Mouse (Mus musculus) G1E (cell line): Measurements from ENCODE around the gene Mipep. TPM values are rescaled to one million over a fixed set of nuclear protein-coding genes. Genes with fewer than 3 reads are reported as not detected.

Experiments
- ATAC-seq: 2 replicates; pipeline ENCODE4 v1.8.0; 2016; ENCODE audit warnings: mild to moderate bottlenecking; ENCODE audit not compliant: insufficient number of reproducible peaks, poor library complexity, low FRiP score, severe bottlenecking; ENCODE audit errors: extremely low read depth
- DNase-seq: peaks from one replicate; pipeline ENCODE4 v3.0.0; 2012; ENCODE audit warnings: low spot score
- H3K27me3 ChIP-seq: 2 replicates; pipeline ENCODE4 v1.6.1; 2012; ENCODE audit warnings: mild to moderate bottlenecking, low read length, inconsistent platforms; ENCODE audit not compliant: insufficient read depth
- H3K36me3 ChIP-seq: replicated peaks from 2 replicates; pipeline ENCODE3; 2012; ENCODE audit warnings: mild to moderate bottlenecking, inconsistent platforms
- H3K4me1 ChIP-seq: 2 replicates; pipeline ENCODE4 v1.6.1; 2012; ENCODE audit warnings: low read depth, low read length, inconsistent platforms, mixed read lengths; ENCODE audit not compliant: insufficient read depth
- H3K4me3 ChIP-seq: 2 replicates; pipeline ENCODE4 v1.5.1; 2012; ENCODE audit warnings: low read depth, mild to moderate bottlenecking, inconsistent platforms, low read length, moderate library complexity, mixed read lengths
- H3K9me3 ChIP-seq: replicated peaks from 2 replicates; pipeline ENCODE4 v1.6.1; 2012; ENCODE audit warnings: inconsistent platforms
- CTCF ChIP-seq: IDR thresholded peaks from 2 replicates; pipeline ENCODE4 v1.5.1; 2012; ENCODE audit warnings: low read depth, low read length, inconsistent platforms, mixed read lengths
- GATA1 ChIP-seq: IDR thresholded peaks from 2 replicates; pipeline ENCODE4 v1.6.1; 2012; ENCODE audit warnings: borderline replicate concordance, low read length, inconsistent platforms, mixed read lengths
- GATA2 ChIP-seq: IDR thresholded peaks from 2 replicates; pipeline ENCODE4 v1.6.1; 2012; ENCODE audit warnings: low read depth, low read length, inconsistent platforms, borderline replicate concordance
- POLR2AphosphoS5 ChIP-seq: IDR thresholded peaks from 2 replicates; pipeline ENCODE4 v1.6.1; 2012; ENCODE audit warnings: low read depth, low read length, inconsistent platforms; ENCODE audit not compliant: insufficient replicate concordance
- TAL1 ChIP-seq: conservative IDR thresholded peaks from 2 replicates; pipeline ENCODE4 v1.6.1; 2012; ENCODE audit warnings: low read depth, low read length, inconsistent platforms, mixed read lengths
- polyA plus RNA-seq: library from polyadenylated mRNA; stranded (reverse); fragments of >175 nt; gene quantifications from 2 replicates; pipeline ENCODE4 v1.2.3, GENCODE M21; 2012
- total RNA-seq, 2 experiments: library from RNA; stranded (forward) in 1 of 2; stranded (reverse) in 1 of 2; fragments of 200-1000 nt in 1 of 2; fragments of >200 nt in 1 of 2; fragmentation: Nextera tagmentation in 1 of 2; gene quantifications; 2 replicates each; pipeline ENCODE4 v1.2.3; 2014 to 2017

Gene Mipep
- total and polyA plus RNA-seq, 3 experiments = 13.7 to 17.7 (median 17.3) TPM

- H3K4me1 ChIP-seq = no peaks in the 10 kb centered on the region
- H3K36me3 ChIP-seq = peaks cover 86% of the 10 kb centered on the region
- DNase-seq = no peak
- H3K27me3 ChIP-seq = no peaks in the 10 kb centered on the region
- TF ChIP-seq GATA2 = no peak
- no peak for TF ChIP-seq POLR2AphosphoS5
- no peak for TF ChIP-seq CTCF
- no peak for TF ChIP-seq TAL1
- TF ChIP-seq GATA1 = no peak
- no peak overlapping the region for H3K4me3 ChIP-seq
- no peak for ATAC-seq
- no peaks in the 10 kb centered on the region for H3K9me3 ChIP-seq
Observed at GRCm38 (mm10) chr14:60802026-60802425, 17.7 kb downstream of the Mipep start.

GRCm38 (mm10) chr14:60804978-60805377 lies 20.6 kb downstream of the Mipep start:
- H3K9me3 ChIP-seq = no peaks in the 10 kb centered on the region
- no peak overlapping the region for H3K4me3 ChIP-seq
- no peaks in the 10 kb centered on the region for H3K4me1 ChIP-seq
- H3K36me3 ChIP-seq = peaks cover 79% of the 10 kb centered on the region
- TF ChIP-seq CTCF (no peak), POLR2AphosphoS5 (no peak), TAL1 (no peak), GATA1 (no peak), GATA2 (no peak)
- no peaks in the 10 kb centered on the region for H3K27me3 ChIP-seq
- no peak for ATAC-seq
- no peak for DNase-seq

- no peaks in the 10 kb centered on the region for H3K27me3 ChIP-seq
- TF ChIP-seq CTCF (no peak), GATA1 (no peak), POLR2AphosphoS5 (no peak), TAL1 (no peak), GATA2 (no peak)
- ATAC-seq = no peak
- H3K9me3 ChIP-seq = no peaks in the 10 kb centered on the region
- no peak overlapping the region for H3K4me3 ChIP-seq
- no peaks in the 10 kb centered on the region for H3K4me1 ChIP-seq
- DNase-seq = no peak
- peaks cover 79% of the 10 kb centered on the region for H3K36me3 ChIP-seq
Observed at GRCm38 (mm10) chr14:60805871-60806270, 21.5 kb downstream of the Mipep start.

- TF ChIP-seq GATA1 (no peak), GATA2 (no peak), POLR2AphosphoS5 (no peak), CTCF (no peak), TAL1 (no peak)
- H3K4me3 ChIP-seq = no peak overlapping the region
- peaks cover 77% of the 10 kb centered on the region for H3K36me3 ChIP-seq
- ATAC-seq (no peak), DNase-seq (no peak)
- no peaks in the 10 kb centered on the region for H3K4me1 ChIP-seq
- H3K27me3 ChIP-seq = no peaks in the 10 kb centered on the region
- H3K9me3 ChIP-seq = no peaks in the 10 kb centered on the region
Observed at GRCm38 (mm10) chr14:60806891-60807344, 22.5 kb downstream of the Mipep start.

DNA sequence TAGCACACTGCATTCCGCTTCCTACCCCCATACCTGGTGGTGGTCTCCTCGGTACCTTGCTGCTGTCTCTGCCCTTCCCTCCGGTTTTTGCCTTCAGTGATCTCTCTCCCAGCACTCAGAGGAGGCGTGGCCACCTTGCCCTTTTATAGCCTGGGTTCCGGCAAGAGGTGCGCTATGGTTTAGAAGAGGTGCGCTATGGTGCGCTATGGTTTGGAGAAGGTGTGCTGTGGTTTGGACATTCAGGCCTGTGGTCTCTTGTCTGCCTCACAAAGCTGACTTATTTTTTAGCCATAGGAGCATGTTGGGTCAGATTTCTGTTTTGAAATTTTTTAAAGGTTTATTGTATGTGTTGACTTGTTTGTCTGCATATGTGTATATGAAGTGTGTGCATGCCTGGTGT lies 25.5 kb downstream of the Mipep start:
- Histone ChIP-seq H3K4me3 (no peak overlapping the region), H3K27me3 (no peaks in the 10 kb centered on the region), H3K36me3 (peaks cover 76% of the 10 kb centered on the region), H3K9me3 (no peaks in the 10 kb centered on the region), H3K4me1 (no peaks in the 10 kb centered on the region)
- no peak for ATAC-seq
- no peak for TF ChIP-seq GATA2
- no peak for TF ChIP-seq CTCF
- TF ChIP-seq TAL1 = no peak
- no peak for TF ChIP-seq POLR2AphosphoS5
- no peak for DNase-seq

- Histone ChIP-seq H3K9me3 (no peaks in the 10 kb centered on the region), H3K36me3 (peaks cover 70% of the 10 kb centered on the region), H3K27me3 (no peaks in the 10 kb centered on the region), H3K4me3 (no peak overlapping the region), H3K4me1 (no peaks in the 10 kb centered on the region)
- DNase-seq = no peak
- no peak for ATAC-seq
- TF ChIP-seq GATA2 = no peak
- TF ChIP-seq GATA1 = no peak
- no peak for TF ChIP-seq CTCF
- TF ChIP-seq POLR2AphosphoS5 = no peak
- no peak for TF ChIP-seq TAL1
Observed at GRCm38 (mm10) chr14:60811547-60811946, 27.2 kb downstream of the Mipep start.
